ENCODE assay signal across 10 mouse cellular contexts in genomic region chr17:45807452-45807851, GRCm38 (mm10).
A peak's percentile ranks its signal among the peaks of the same experiment; 100 is the strongest.
DNase-seq lines count a peak whose midpoint lies in the region; ATAC-seq and TF ChIP-seq lines count a peak whose summit lies in the region.
"Had no signal": no experiment of that assay in that cellular context is flagged by ENCODE, and none has a peak within 500 bp of the region (broad histone marks: within the 10 kb centered on the region; RNA-seq: fewer than 3 reads in every experiment).

No protein-coding gene starts in this region.

- no peaks in the 10 kb centered on the region for H3K79me2 ChIP-seq in myocyte (ENCODE audit: control insufficient read depth, insufficient read depth)

- WGBS in hindbrain, embryonic 16.5 days = 42% methylated on average over 12 of the region's 13 CpGs

- no peak overlapping the region for H3K9ac ChIP-seq in hindbrain, embryonic 16.5 days (ENCODE audit: low read depth, low read length)

- TF ChIP-seq CTCF in brain, embryonic 14.5 days (IDR thresholded peaks at IDR 0.05; ENCODE audit: borderline replicate concordance, extremely low read depth, insufficient read depth, insufficient read length) = no peak

- peaks cover 4% of the 10 kb centered on the region for H3K27me3 ChIP-seq in hindbrain, embryonic 16.5 days (replicated peaks; ENCODE audit: control insufficient read depth, insufficient read depth, low read length)
- no peaks in the 10 kb centered on the region for H3K27me3 ChIP-seq in myocyte (ENCODE audit: control insufficient read depth, insufficient read depth, insufficient read length)
- H3K27me3 ChIP-seq: Patski had no signal

- DNase-seq in layer of hippocampus, adult 9-11 months = peak; percentile 13
- DNase-seq in layer of hippocampus, adult 9-10 months (ENCODE audit: low spot score) = no peak
- DNase-seq in brain, embryonic 14.5 days (ENCODE audit: low read depth) = peak; percentile 91
- no peak for DNase-seq in thymus, adult 18-20 months
- DNase-seq in heart, adult 9 months (ENCODE audit: low spot score in 2 of 2) = no peak
- no peak for DNase-seq in cerebellum, adult 9-10 months

- no peak overlapping the region for H3ac ChIP-seq in myocyte (ENCODE audit: control insufficient read depth, insufficient read length)

- H3K4me3 ChIP-seq in hindbrain, embryonic 16.5 days (ENCODE audit: low read length) = no peak overlapping the region
- H3K4me3 ChIP-seq in myocyte = no peak overlapping the region
- H3K4me3 ChIP-seq: erythroblast, embryonic 14.5 days had no signal

- no peak for TF ChIP-seq POLR2A in brain, embryonic 14.5 days (IDR thresholded peaks at IDR 0.05; ENCODE audit: borderline replicate concordance, extremely low read depth, insufficient read depth, insufficient read length, poor library complexity, severe bottlenecking)
- TF ChIP-seq POLR2A in myocyte (IDR thresholded peaks at IDR 0.05; ENCODE audit: insufficient read length, low read depth) = no peak

- no peaks in the 10 kb centered on the region for H3K36me3 ChIP-seq in hindbrain, embryonic 16.5 days (ENCODE audit: control insufficient read depth, insufficient read depth, low read length)
- no peaks in the 10 kb centered on the region for H3K36me3 ChIP-seq in myocyte (ENCODE audit: control insufficient read depth, insufficient read depth)

- ATAC-seq in hindbrain, embryonic 16.5 days = peak; percentile 67
- ATAC-seq: Patski had no signal

- peaks cover 15% of the 10 kb centered on the region for H3K4me1 ChIP-seq in hindbrain, embryonic 16.5 days (ENCODE audit: control insufficient read depth, insufficient read depth, low read depth, low read length)

- no peak overlapping the region for H3K27ac ChIP-seq in hindbrain, embryonic 16.5 days (ENCODE audit: low read depth, low read length)

- H3K9me3 ChIP-seq in hindbrain, embryonic 16.5 days (ENCODE audit: control insufficient read depth, low read length) = no peaks in the 10 kb centered on the region

- H3K4me2 ChIP-seq in hindbrain, embryonic 16.5 days (ENCODE audit: low read length) = no peak overlapping the region
- H3K4me2 ChIP-seq in myocyte (ENCODE audit: low read depth) = peak overlapping the region; percentile 34

TF ChIP-seq in myocyte, 11 proteins besides CTCF, POLR2A, EP300 and RAD21:
- TF ChIP-seq POLR2AphosphoS2 (IDR thresholded peaks at IDR 0.05; ENCODE audit: insufficient read length, low read depth) = no peak
- TF ChIP-seq TCF3 (IDR thresholded peaks at IDR 0.05; ENCODE audit: insufficient read length, low read depth) = no peak
- no peak for TF ChIP-seq E2F4 (IDR thresholded peaks at IDR 0.05; ENCODE audit: insufficient read depth)
- TF ChIP-seq MYOD1 (IDR thresholded peaks at IDR 0.05; ENCODE audit: control insufficient read depth in 1 of 3, insufficient read length in 2 of 3, low read depth in 2 of 3) = peak in 1 of 3 experiments; percentile 9
- peak; percentile 1 for TF ChIP-seq TCF12 (IDR thresholded peaks at IDR 0.05; ENCODE audit: insufficient read depth, poor library complexity, severe bottlenecking)
- no peak for TF ChIP-seq CEBPB (IDR thresholded peaks at IDR 0.05; ENCODE audit: insufficient read depth, poor library complexity, severe bottlenecking)

Comparison
In these comparisons a context has a peak if more than half of its experiments do, and no peak if none do; other contexts are left out.
1. DNase-seq: peak in layer of hippocampus, adult 9-11 months (single experiment) and brain, embryonic 14.5 days (single experiment); none in layer of hippocampus, adult 9-10 months (single experiment), thymus, adult 18-20 months (0 of 2), heart, adult 9 months (0 of 2) and cerebellum, adult 9-10 months (single experiment).